Mouse (Mus musculus) adipocyte (in vitro differentiated cells): ENCODE data around the gene Aipl1.

Source experiments
- DNase-seq: peaks from one replicate; pipeline ENCODE4 v3.0.0-alpha.2; 2016; ENCODE audit warnings: low spot score

Aipl1 gene

GRCm38 (mm10) chr11:72037409-72037808 lies at the start of gene Aipl1:
Aipl1 (minus strand) TSS chr11:72037509.
- no peak for DNase-seq

DNA sequence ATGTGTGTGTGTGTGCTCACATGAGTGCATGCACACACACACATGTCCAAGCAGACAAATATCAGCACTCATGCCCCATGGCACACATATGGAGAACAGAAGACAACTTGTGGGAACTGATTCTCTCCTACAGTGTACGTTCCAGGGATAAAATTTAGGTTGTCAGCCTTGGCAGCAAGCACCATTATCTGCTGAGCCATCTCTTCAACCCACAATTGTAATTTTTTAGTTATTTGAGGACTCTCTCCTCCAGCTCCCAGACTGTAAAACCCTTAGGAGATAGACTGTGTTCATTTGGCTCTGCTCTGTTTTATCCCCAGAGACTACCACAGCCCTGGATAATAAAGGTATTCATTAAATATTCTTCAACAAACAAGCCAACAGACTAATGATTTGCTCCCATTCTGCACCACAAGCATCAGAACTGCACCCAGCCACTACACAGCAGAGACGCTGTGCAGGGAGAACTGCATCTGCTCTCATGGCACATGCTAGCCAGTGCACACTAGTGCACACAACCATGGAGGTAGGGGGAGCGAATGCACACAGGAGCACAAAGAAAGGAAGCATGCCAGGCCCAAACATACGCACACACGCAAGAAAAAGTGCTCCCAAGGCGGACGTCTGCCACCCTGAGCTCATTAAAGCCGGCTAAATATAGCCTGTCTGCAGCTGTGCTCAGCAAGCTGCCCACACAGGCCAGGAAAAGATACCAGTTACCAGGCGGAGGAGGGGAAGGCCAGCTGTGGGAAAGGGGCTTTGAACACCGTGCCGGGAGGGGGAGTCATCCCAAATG lies 49.1 kb upstream of the Aipl1 start:
- no peak for DNase-seq

GRCm38 (mm10) chr11:72084337-72084736 lies 47.0 kb upstream of the Aipl1 start:
- no peak for DNase-seq

GRCm38 (mm10) chr11:72082601-72083000 lies 45.3 kb upstream of the Aipl1 start:
- DNase-seq, result peak; percentile 17

DNA sequence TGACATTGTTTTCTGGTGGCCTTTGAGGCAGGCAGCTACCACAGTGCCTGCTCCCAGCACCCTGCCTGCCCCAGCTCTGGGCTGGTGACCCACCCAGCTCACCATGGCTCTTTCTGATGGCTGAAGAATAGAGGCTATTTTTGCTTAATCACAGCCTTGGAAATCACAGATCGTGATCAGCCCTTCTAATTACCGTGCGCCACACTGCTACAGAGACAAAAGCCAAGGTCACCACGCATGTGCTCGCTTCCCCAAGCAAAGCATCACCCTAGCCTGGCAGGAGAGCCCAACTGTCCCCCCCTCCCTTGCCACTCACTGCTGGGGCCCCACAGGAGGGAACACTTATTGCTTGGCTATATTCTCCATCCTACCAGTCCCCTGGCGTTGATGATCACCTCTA lies 43.2 kb upstream of the Aipl1 start:
- no peak for DNase-seq

GRCm38 (mm10) chr11:72078647-72079046 lies 41.3 kb upstream of the Aipl1 start:
- DNase-seq, result peak; percentile 18

DNA sequence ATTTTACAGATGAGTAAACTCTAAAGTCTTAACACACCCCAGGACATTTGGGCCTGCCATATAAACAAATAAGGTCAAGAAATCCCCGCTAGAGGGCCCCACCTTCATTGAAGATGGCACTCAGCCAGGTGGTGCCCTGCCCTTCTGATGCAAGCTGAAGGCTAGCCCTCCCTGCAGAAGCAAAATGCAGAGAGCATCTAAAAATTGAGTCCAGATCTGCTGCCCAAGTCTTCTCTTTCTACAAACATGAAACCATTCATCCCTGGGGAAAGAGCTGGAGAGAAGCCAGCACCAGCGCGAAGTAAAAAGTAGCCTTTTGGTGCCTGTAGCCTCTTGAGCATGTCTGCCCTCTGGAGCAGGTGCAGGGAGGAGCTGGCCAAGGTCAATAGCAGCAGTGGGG lies 40.7 kb upstream of the Aipl1 start:
- no peak for DNase-seq

- DNase-seq, result no peak
Observed at GRCm38 (mm10) chr11:72074230-72074629, 36.9 kb upstream of the Aipl1 start.

DNA sequence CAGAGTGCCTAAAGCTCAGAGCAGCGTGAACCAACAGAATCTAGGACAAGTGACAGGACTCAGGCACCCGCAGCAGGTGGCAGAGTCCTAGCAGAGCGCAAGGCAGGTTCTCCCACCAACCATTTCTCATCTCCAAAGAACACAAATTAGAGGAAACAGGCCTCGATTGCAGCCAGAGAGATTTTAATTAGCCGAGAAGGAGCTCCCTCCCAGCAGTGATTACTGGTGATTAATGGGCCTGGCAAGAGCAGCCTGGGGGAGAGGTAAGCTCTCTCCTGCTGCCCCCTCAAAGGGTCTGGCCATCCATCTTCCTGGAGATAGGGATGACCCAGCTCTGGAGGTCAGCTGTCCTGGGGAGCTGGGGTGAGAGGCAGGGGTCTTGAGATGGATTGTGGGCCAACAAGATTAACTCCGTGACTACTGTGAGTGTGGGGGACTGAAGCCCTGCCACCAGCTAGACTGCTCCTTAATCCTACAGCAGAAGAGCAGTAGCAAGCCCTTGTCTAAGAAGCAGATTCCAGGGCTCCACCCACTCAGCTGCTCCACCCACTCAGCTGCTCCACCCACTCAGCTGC lies 35.1 kb upstream of the Aipl1 start:
- DNase-seq, result no peak

DNA sequence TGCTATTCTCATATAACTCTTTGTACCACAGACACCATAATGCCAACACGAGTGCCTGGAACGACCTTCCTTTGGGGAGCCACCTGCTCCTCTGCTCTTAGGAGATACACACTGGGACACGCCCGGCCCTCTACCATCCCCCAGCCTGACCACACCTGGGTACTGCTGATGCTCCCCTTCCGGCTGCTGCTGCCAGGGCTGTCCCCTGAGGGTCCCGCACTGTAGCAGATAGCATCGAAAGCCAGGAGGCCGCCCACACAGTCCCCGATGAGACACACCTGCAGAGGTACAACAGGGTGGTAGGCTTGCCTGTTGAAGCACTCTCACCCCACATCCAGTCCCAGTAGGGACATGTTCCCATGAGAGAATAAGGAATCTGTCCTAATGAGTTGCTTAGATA lies 33.4 kb upstream of the Aipl1 start:
- no peak for DNase-seq

GRCm38 (mm10) chr11:72068026-72068425 lies 30.7 kb upstream of the Aipl1 start:
- no peak for DNase-seq

DNA sequence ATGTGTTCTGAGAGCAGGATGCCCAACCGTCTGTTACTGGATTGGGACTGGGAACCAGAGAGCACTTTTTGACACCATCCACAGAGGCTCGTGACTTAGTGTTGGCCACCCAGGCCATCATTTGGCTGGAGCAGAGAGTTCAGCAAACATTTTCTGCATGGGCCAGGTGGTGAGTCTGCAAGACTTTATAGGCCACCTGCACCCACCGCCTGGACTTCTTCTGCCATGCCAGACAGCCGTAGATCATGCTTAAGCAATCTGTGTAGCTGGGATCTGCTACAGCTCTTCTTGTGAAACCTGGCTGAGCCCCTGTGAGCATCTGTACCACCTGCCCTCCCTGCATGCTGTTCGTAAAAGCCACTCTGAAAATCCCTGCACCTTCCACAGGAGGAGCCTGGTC lies 30.0 kb upstream of the Aipl1 start:
- DNase-seq, result no peak

- DNase-seq, result no peak
Observed at GRCm38 (mm10) chr11:72066330-72066729, 29.0 kb upstream of the Aipl1 start.

DNA sequence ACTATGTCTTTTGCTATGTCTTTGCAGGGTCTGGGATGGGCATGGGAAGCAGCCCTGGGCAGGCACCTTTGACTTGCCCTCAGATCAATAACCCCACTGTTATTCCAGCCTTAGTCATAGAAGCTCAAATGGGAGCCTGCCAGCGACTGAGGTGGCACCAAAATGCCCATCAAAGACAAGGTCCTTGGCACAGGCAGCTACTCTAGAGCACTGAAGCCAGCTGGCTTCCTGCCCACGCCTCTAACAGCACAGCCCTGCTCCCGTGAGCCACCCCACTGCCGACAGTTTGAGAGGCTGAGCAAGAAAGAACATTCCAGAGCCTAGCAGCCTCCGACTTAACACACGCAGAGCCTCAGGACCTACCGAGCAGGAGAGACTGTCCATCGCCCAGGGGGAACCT lies 27.8 kb upstream of the Aipl1 start:
- no peak for DNase-seq

DNA sequence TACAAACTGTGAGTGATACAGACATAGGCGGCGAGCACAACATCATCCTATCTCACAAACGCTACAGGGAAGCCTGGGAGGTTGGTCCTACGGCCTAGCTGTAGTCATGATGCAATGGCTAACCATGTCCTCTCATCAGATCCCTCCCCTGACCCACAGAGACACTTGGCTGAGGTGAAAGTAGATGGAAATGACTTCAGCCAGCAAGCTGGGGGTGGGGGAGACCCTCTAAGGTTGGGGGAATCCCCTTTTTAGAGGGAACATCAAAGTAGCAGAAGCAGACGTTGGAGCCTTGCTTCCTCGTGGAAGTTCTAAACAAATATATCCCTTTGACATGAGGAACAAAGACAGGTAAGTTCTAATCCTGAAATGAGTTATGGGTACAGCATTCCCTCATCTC lies 27.1 kb upstream of the Aipl1 start:
- DNase-seq, result no peak

DNA sequence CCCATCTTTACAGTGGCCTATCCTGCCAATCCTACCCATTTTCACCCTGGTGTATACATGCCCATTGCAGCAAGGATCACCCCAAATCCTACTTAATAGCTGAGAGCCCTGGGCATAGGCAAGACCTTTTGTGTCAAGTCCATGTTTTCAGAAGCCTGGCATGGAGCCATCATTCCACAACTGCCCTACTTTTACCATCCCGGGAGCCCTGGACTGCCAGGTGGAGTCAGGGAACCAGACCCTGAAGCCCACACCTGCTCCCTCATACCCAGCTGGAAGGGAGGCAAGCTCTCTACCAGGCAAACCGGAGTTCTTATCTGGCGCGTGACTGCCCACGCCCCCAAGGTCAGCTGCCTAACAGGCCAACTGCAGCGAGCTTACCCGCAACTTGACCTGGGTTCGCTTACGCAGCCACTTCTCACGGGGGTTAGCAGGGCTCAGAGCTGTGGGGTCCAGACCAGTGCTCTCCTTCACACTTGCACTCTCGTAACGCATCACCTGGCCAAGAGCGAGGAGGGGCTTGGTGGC lies 23.8 kb upstream of the Aipl1 start:
- DNase-seq, result no peak

DNA sequence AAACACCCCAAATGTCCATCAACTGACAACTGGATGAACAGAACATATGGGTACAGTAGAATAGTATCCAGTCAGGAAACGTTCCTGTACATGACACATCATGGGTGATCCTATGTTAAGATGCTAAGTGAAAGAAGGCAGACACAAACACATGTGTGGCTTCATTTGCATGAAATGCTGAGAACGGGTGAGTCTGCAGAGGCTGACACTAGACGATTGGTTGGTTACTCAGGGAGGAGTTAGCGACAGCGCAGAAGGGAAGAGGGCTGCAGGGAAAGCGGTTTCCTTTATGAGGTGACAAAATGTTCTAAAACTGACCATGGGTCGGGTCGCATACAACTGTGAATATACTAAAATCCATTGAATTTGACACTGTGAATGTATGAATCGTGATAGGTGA lies 23.1 kb upstream of the Aipl1 start:
- DNase-seq, result no peak

GRCm38 (mm10) chr11:72057166-72057565 lies 19.9 kb upstream of the Aipl1 start:
- DNase-seq, result no peak

DNA sequence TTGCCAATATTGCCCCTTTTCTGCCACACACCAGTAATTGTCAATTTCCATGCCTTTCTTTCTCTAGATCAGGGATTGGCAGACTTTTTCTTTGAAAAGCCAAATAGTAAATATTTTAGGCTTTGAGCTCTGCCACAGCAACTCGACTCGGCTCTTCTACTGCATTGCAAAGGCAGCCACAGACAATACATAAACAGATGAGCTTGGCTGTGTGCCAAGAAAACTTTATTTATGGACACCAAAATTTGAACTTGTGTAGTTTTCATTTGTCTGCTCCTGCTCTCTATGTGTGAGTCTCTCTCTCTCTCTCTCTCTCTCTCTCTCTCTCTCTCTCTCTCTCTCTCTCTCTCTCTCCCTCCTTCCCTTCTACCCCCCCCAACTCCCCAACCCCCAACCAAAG lies 17.9 kb upstream of the Aipl1 start:
- DNase-seq, result no peak

DNA sequence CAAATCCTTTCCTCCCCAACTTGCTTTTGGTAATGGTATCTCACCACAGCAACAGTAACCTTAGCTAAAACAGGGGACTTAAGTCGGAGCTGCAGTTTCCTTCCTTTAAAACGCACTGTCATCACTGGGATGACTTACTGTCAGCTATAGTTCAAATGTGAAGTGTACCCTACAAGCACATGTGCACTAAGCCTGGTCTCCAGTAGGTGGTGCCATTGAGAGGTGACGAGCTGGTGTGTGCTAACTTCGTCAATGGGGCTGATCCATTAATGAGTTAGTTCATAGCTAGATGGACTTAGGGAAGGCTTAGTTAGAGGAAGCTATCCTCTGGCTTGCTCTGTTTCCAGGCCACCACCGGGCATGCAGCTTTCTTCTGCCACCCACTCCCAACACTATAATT lies 15.3 kb upstream of the Aipl1 start:
- DNase-seq, result peak; percentile 62

DNA sequence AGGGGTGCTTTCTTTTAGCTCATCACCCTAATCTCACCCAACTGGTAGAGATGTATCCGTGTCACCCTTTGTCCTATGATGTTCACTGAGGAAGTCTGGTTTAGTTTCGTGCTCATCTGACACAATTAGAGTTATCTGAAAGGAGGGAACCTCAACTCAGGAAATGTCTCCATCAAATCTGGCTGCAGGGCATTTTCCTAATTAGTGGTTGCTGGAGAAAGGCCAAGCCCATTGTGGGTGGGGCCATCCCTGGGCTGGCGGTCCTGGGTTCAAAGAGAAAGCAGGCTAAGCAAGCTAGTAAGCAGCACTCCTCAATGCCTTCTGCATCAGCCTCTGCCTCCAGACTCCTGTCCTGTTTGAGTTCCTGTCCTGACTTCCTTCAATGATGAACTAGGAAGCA lies 14.9 kb upstream of the Aipl1 start:
- DNase-seq, result no peak

DNA sequence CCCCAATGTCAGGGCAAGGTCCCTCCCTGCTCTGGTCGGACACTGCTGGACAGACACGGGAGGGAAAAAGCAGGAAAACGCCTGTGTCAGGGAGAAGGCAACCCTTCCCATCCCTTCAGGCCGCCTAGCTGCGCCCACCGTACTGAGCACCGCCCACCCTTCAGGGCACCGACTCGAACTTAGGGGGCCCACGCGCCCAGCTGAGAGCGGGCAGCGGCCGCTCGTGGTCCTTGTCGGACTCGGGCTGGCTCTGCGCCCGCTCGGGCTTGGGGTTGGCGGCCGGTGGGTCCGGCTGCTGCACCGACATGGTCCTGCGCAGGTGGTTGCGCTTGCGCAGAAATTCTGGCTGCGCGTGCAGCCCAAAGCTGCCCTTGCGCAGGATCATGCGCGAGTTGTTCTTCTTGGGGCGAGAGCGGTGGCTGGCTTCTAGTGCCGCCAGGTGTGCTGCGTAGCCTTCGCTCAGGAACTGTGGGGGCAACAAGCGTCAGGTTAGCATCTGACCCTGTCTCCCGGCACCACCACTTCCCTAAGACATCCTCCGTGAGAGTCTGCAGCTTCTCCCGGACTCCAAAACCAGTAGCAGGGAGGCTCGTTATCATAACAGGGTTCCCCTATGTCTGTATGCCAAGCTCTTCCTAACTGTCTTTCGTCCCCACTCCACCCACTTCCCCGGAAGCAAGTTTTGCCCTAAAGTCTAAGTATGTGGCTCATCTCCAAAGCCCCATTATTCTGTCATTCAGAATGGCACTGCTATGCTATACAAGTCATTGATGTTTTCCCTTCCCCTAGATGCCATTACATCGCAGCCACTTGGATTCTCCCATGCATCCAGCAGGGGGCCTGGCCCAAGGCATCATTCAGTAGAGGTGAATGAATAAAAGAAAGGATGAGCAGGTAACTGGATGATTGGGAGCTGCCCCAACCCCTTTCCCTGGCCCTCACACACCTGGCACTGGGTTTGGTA lies 13.9 kb upstream of the Aipl1 start:
- no peak for DNase-seq
